Mouse (Mus musculus): ENCODE data around the gene Cd3d.
"Not testable (repeated sequence)": the region's sequence is repeated elsewhere in the genome, so short reads cannot be mapped to it uniquely, and the experiment has no call there.

The Cd3d gene

DNA sequence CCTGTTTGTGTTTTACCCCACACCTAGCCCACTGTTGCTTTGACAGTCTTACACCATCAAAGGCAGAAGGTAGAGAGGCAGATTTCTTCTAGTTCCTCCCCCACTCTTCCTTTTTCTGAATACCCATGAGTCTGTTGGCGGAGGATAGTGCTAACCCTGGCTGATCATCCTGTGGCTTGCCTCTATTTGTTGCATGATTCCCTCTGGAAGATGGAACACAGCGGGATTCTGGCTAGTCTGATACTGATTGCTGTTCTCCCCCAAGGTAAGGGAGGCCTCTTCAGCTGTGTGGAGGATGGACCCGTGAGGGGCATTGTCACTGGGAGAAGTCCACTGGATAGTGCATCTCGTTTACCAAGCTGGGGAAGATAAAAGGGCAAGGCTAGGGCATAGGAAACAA is at the start of gene Cd3d:
Cd3d (plus strand) TSS at position 111 of the 400 bp plus-strand sequence.
- no peak for DNase-seq (ENCODE audit: low read depth, low spot score)

- no peak for DNase-seq (ENCODE audit: low read depth, low spot score)
These were observed 39.8 kb upstream of the Cd3d start for GRCm38 (mm10) chr9:44941756-44942155.

DNA sequence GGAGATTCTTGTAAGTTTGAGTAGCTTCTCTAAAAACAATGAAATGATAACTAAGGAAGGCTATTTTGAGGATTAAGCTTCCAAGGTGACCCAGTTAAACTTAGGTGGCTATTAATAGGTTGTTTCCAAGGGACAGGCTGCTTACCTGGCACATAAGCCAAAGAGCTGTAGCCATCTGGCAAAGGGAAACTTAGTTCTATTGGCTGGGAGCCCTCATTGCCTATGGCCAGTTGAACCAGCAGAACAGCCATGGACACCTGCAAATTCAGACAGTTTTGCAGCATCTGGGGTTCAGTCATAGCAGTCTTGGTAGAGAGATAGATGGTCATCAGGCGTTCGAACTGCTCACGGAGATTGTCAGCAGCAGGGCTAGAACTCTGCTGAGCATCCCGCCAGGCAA is 39.2 kb upstream of the Cd3d start:
- no peak for DNase-seq (ENCODE audit: low read depth, low spot score)

- no peak for DNase-seq (ENCODE audit: low read depth, low spot score)
These were observed 35.3 kb upstream of the Cd3d start for GRCm38 (mm10) chr9:44946185-44946695.

DNA sequence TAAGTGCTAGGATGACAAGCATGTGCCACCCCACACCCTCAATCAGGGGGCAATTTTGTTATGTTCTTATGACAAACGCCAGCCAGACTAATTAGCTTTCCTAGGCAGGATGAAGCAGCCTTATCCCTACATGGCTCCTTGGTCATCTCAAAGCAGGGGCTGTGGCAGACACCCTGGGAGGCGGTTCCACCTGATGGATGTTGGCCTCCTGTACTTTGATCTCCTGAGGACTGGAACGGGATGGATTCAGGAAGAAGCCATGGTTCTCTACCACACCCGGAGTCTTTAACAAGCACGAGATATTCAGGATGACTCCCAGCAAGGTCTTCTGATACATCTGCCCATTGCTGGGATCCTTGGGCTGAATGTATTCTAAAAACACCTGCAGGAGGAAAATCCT is 33.8 kb upstream of the Cd3d start:
- no peak for DNase-seq (ENCODE audit: low read depth, low spot score)

GRCm38 (mm10) chr9:44954432-44954831 is 27.2 kb upstream of the Cd3d start:
- no peak for DNase-seq (ENCODE audit: low read depth, low spot score)

GRCm38 (mm10) chr9:44965126-44965832 is 16.3 kb upstream of the Cd3d start, which contains the start of gene Ube4a:
Gene Ube4a, minus strand, starts transcription at chr9:44965600.
- peak; percentile 99 for DNase-seq (ENCODE audit: low read depth, low spot score)

DNA sequence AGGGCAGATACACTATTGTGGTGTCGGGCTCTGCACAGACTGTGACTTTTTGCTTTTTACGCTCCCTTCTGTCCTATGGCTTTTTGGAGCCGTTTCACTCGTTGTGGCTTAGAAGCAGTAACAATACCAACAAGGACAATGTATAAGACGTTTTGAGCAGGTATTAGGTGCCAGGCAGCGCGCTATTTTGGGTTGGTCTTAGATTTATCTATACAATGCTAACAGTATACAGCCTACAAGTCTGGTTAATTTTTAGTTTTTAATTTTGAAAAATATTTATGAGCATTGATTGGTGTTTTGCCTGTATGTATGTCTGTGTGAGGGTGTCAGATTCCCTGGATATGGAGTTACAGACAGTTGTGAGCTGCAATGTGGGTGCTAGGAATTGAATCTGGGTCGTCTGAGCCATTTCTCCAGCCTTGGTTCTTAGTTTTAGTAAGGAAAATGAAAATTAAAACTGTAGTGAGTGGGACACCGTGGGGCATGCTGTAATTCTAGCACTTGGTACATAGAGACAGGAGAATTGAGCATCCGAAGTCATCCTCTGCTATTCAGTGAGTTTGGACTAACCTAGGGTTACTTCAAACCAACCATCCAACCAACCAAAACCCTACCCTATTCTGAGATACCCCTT is 15.6 kb upstream of the Cd3d start:
- no peak for DNase-seq (ENCODE audit: low read depth, low spot score)

- DNase-seq (ENCODE audit: low read depth, low spot score): peak; percentile 79
These were observed 14.8 kb upstream of the Cd3d start for GRCm38 (mm10) chr9:44966815-44967242.

DNA sequence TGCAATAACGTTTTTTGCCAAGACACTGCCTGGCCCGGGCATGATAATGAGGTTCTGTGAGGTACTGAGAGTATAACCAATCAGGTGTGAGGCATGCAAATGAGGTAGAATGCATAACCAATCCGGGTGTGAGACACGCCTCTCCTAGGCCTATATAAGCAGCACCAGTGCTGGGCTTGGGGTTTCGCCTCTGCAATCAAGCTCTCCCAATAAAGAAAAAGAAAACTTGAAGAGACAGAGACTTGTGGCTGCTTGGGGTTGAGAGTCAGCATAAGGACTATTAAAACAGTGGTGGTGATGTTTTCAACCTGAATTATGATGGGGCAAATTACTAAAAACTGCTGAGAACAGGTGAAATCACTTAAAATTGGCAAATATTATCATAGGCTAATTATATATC is 13.8 kb upstream of the Cd3d start:
- DNase-seq (ENCODE audit: low read depth, low spot score): not testable (repeated sequence)

- no peak for DNase-seq (ENCODE audit: low read depth, low spot score)
These were observed 12.1 kb upstream of the Cd3d start for GRCm38 (mm10) chr9:44969450-44969849.

DNA sequence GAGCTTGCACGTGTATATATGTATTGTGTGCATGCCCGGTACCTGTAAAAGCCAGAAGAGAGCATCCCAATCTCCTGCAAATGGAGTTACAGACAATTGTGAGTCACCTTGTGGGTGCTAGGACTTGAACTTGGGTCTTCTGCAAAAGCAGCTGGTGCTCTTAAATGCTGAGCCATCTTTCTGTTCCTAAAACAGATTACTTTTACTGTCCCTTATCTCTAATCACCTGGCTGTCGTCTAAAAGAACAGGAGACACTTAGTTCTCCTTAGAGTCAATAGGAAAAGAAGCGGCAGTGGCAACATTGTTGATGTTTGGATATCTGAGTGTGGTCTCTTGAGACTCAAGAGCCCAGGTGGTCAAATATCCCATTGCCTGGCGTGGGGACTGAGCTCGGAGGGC is 3.8 kb upstream of the Cd3d start:
- no peak for DNase-seq (ENCODE audit: low read depth, low spot score)

DNA sequence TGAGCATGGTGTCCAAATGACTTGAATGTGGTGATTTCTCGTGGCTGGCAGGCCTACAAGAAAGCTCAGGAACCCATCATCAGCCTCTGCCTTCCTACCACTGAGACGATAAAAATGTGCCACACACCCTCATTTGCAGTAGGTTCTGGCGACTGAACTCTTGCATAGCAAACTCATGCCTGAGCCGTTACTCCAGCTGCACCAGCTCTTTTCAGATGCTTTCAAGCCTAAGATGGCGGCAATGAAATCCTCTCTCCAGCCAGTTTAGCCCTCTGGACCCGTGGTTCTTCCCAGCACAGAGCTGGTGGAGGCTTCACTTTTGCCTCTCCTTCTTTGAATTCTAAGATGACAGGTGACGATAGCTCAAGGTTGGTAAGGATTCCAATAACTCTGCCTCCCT is 1.8 kb upstream of the Cd3d start:
- DNase-seq (ENCODE audit: low read depth, low spot score): no peak

DNA sequence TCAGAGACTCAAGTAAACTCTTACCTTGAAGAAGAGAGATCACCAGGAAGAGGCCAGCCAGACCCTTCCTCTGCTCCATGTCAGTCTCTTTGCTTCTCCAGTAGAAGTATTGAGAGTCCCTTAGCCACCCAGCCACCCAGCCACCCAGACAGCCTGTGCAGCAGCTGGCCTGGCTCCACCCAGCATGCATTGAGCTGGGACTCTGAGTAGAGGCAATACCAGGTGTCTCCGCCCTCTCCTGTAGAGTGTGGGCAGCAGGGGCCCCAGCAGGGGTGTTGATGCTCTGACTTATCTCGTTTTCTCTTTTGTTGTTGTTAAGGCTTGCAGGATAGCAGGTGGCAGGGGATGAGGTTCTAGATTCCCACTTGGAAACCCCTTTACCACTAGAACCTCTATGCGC is 1.3 kb upstream of the Cd3d start, which contains the start of gene Cd3g:
Cd3g (minus strand) TSS at position 190 of the 400 bp plus-strand sequence.
- no peak for DNase-seq (ENCODE audit: low read depth, low spot score)

- DNase-seq (ENCODE audit: low read depth, low spot score): no peak
These were observed 482 bp upstream of the Cd3d start for GRCm38 (mm10) chr9:44981104-44981503.

DNA sequence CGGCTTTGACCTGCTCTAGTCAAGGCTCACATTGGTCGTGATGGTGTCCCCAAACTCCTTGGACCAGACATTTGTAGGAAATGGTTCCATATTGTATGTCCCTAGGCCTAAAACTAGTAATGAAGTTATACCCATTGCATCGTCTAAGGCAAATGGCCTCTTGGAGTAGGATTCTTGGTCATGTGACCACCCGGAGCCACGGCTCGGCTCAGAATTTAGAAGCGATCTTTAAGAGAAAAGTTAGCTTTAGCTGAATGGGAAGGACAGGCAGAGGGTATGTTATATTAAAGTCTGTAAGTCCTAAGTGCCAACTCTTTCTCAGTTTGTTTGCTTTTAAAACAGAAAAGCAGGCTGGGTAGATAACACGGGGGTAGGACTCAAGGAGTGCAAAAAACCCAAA is 495 bp downstream of the Cd3d start:
- DNase-seq (ENCODE audit: low read depth, low spot score): no peak

DNA sequence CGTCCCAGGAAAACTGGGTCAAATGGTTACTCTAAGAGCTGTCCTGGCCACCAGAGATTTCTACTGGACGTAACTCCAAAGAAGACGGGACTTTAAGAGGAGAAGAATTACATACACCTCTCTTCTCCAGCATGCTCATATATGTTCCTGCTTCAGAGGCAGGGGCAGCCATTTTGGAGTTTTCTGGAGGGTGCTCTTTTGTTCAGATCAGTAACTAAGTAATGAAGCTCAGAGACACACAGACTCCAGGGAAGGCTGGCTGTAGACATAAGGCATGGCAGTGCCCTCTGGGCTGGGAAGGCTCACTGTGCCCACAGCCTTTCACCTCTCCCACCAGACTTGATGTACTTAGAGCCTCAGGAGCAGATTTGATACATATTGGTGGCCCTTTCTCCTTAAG is 945 bp downstream of the Cd3d start:
- DNase-seq (ENCODE audit: low read depth, low spot score): no peak

GRCm38 (mm10) chr9:44983001-44983400 is 1.4 kb downstream of the Cd3d start:
- no peak for DNase-seq (ENCODE audit: low read depth, low spot score)

GRCm38 (mm10) chr9:44985721-44986161 is 4.2 kb downstream of the Cd3d start:
- DNase-seq (ENCODE audit: low read depth, low spot score): no peak

DNA sequence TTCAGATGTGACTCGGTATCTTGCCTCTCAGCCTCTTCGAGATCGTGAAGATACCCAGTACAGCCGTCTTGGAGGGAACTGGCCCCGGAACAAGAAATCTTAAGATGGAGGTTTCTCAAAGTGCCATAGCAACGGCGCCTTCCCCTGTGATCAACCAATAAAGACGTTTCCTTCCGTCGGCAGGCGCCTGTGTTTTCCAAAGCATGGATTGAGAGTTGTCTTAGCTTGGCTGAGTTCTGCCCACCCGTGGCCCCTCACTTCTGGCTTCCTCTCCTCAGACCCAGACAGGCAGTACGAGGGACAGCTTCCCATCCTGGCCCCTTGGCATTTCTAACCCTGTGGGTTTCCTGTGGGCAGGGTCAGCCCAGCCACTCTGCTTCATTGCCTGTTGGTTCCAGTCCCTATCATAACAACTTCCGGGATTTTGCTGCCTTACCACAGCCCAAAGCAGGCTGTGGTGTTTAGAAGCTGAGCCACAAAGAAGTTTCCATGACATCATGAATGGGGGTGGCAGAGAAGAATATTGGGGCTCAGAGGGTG is 4.7 kb downstream of the Cd3d start:
- no peak for DNase-seq (ENCODE audit: low read depth, low spot score)

GRCm38 (mm10) chr9:44986976-44987375 is 5.4 kb downstream of the Cd3d start:
- peak; percentile 17 for DNase-seq (ENCODE audit: low read depth, low spot score)

GRCm38 (mm10) chr9:44991821-44992220 is 10.2 kb downstream of the Cd3d start:
- DNase-seq (ENCODE audit: low read depth, low spot score): no peak

- DNase-seq (ENCODE audit: low read depth, low spot score): no peak
These were observed 10.7 kb downstream of the Cd3d start for GRCm38 (mm10) chr9:44992271-44992670.

Data from forelimb bud, embryonic 11.5 days (tissue).